Mouse (Mus musculus): Measurements from ENCODE around the gene Unc13b. TPM values are rescaled to one million over a fixed set of nuclear protein-coding genes. Genes with fewer than 3 reads are reported as not detected.

Gene Unc13b
- polyA plus RNA-seq, 1 experiment from 2014 or later, result 10.2 TPM

- no peaks in the 10 kb centered on the region for H3K27me3 ChIP-seq (replicated peaks)
- peaks cover 83% of the 10 kb centered on the region for H3K36me3 ChIP-seq
- H3K4me3 ChIP-seq, result peak within 1 kb of the TSS; percentile 66
- H3K9ac ChIP-seq, result peak within 1 kb of the TSS; percentile 79
- H3K4me2 ChIP-seq, result peak within 1 kb of the TSS; percentile 88
- WGBS, result 7% methylated on average over 42 of the region's 42 CpGs
- peak; percentile 59 for ATAC-seq (ENCODE audit: extremely low read depth, insufficient number of reproducible peaks, low FRiP score, low TSS enrichment)
- peak within 1 kb of the TSS; percentile 83 for H3K27ac ChIP-seq (replicated peaks)
- H3K4me1 ChIP-seq, result peaks cover 20% of the 10 kb centered on the region
- no peaks in the 10 kb centered on the region for H3K9me3 ChIP-seq
Measured at GRCm38 (mm10) chr4:43025084-43025960, 33.4 kb upstream of the Unc13b start, which contains the start of gene Pigo. Gene Pigo (minus strand): TSS chr4:43025819.

DNA sequence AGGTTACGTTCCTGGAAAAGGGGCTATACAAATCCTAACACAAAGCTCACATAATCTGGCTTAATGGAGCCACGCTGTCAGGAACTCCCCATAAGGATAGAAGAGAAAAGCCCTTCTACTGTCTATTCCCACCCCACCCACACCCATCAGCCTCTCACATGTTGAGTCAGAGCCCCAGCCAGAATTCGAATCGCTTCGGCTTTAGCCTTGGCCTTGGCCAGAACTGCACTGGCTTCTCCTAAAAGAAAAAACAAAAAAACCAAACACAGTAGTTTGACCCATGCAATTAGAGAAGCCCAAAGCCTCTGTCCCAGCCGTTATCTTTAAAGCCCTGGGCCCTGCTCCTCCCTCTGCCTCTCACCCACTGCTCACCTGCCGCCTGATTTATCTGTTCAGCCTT is 29.6 kb upstream of the Unc13b start:
- H3K27ac ChIP-seq (replicated peaks), result no peak overlapping the region
- H3K27me3 ChIP-seq (replicated peaks), result no peaks in the 10 kb centered on the region
- H3K9ac ChIP-seq, result no peak overlapping the region
- H3K9me3 ChIP-seq, result no peaks in the 10 kb centered on the region
- peaks cover 25% of the 10 kb centered on the region for H3K4me1 ChIP-seq
- no peak overlapping the region for H3K4me2 ChIP-seq
- H3K4me3 ChIP-seq, result no peak overlapping the region
- ATAC-seq (ENCODE audit: extremely low read depth, insufficient number of reproducible peaks, low FRiP score, low TSS enrichment), result no peak
- peaks cover 61% of the 10 kb centered on the region for H3K36me3 ChIP-seq
- 87% methylated on average over 7 of the region's 7 CpGs for WGBS

GRCm38 (mm10) chr4:43029749-43030148 is 29.0 kb upstream of the Unc13b start:
- 89% methylated on average over 9 of the region's 9 CpGs for WGBS
- Histone ChIP-seq H3K27me3 (replicated peaks) (no peaks in the 10 kb centered on the region), H3K9ac (peak overlapping the region; percentile 92; the same call in 1 of the 2 replicates), H3K36me3 (peaks cover 63% of the 10 kb centered on the region), H3K4me1 (peaks cover 19% of the 10 kb centered on the region), H3K4me2 (peak overlapping the region; percentile 88), H3K27ac (replicated peaks) (no peak overlapping the region), H3K9me3 (no peaks in the 10 kb centered on the region), H3K4me3 (peak overlapping the region; percentile 72; the same call in 1 of the 2 replicates)
- no peak for ATAC-seq (ENCODE audit: extremely low read depth, insufficient number of reproducible peaks, low FRiP score, low TSS enrichment)

DNA sequence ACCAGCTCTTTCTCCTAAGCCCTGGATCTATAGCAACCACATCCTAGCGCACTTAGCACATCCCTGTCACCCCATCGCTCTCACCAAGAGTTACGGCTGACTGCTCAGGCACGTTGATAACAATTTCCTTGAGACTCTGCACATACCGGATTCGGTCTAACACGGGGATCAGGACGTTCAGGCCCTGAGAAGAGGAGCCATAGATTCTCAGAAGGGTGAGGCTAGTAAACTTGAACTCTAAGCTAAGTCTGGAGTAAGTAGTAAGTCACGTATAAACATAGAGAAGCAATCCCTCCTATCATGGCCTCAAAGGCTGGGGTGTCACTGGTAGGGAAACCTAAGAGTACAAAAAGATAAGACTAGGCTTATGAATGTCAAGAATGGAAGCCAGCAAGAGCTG is 28.4 kb upstream of the Unc13b start:
- Histone ChIP-seq H3K27me3 (replicated peaks) (no peaks in the 10 kb centered on the region), H3K4me3 (peak overlapping the region; percentile 72), H3K4me2 (peak overlapping the region; percentile 88), H3K4me1 (peaks cover 15% of the 10 kb centered on the region), H3K27ac (replicated peaks) (peak overlapping the region; percentile 79), H3K9me3 (no peaks in the 10 kb centered on the region), H3K36me3 (peaks cover 69% of the 10 kb centered on the region), H3K9ac (peak overlapping the region; percentile 92)
- 62% methylated on average over 9 of the region's 9 CpGs for WGBS
- no peak for ATAC-seq (ENCODE audit: extremely low read depth, insufficient number of reproducible peaks, low FRiP score, low TSS enrichment)

- H3K36me3 ChIP-seq, result peaks cover 74% of the 10 kb centered on the region
- peak overlapping the region; percentile 72 for H3K4me3 ChIP-seq
- no peaks in the 10 kb centered on the region for H3K9me3 ChIP-seq
- peak overlapping the region; percentile 92 for H3K9ac ChIP-seq
- peak overlapping the region; percentile 79 for H3K27ac ChIP-seq (replicated peaks)
- H3K27me3 ChIP-seq (replicated peaks), result no peaks in the 10 kb centered on the region
- H3K4me2 ChIP-seq, result peak overlapping the region; percentile 88
- under 1% methylated on average over 28 of the region's 28 CpGs for WGBS
- peaks cover 15% of the 10 kb centered on the region for H3K4me1 ChIP-seq
- ATAC-seq (ENCODE audit: extremely low read depth, insufficient number of reproducible peaks, low FRiP score, low TSS enrichment), result peak; percentile 40
Measured at GRCm38 (mm10) chr4:43030780-43031230, 27.9 kb upstream of the Unc13b start.

- H3K4me3 ChIP-seq, result peak within 1 kb of the TSS; percentile 72
- H3K9ac ChIP-seq, result peak within 1 kb of the TSS; percentile 92
- 2% methylated on average over 38 of the region's 38 CpGs for WGBS
- no peaks in the 10 kb centered on the region for H3K9me3 ChIP-seq
- H3K4me2 ChIP-seq, result peak within 1 kb of the TSS; percentile 88
- ATAC-seq (ENCODE audit: extremely low read depth, insufficient number of reproducible peaks, low FRiP score, low TSS enrichment), result peak; percentile 82
- peak within 1 kb of the TSS; percentile 79 for H3K27ac ChIP-seq (replicated peaks)
- H3K27me3 ChIP-seq (replicated peaks), result no peaks in the 10 kb centered on the region
- H3K4me1 ChIP-seq, result peaks cover 15% of the 10 kb centered on the region
- peaks cover 76% of the 10 kb centered on the region for H3K36me3 ChIP-seq
Measured at GRCm38 (mm10) chr4:43031237-43031995, 27.3 kb upstream of the Unc13b start, which contains the start of gene Stoml2. Gene Stoml2 (minus strand): TSS chr4:43031710.

DNA sequence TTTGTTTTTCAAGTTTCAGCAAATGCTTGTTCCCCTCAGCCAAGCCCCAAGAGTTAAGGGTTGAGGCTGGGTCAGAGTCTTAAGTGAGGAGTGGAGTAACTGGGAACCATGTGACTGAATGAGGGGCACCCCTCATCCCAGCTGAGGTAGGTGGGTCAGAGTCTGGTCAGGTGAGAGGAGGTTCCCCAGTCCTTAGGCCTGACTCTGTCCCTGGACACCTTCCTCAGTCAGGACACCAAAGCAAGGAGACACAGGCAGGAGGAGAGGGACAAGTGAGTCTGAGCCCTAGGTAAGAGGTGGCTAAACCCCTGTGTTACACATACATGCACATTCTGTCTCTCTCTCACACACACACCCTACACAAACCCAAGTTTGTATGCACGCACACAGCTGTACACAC is 26.3 kb upstream of the Unc13b start:
- Histone ChIP-seq H3K4me1 (peaks cover 20% of the 10 kb centered on the region), H3K27me3 (replicated peaks) (no peaks in the 10 kb centered on the region), H3K36me3 (peaks cover 72% of the 10 kb centered on the region), H3K4me3 (no peak overlapping the region), H3K27ac (replicated peaks) (no peak overlapping the region), H3K9ac (no peak overlapping the region), H3K4me2 (no peak overlapping the region), H3K9me3 (no peaks in the 10 kb centered on the region)
- ATAC-seq (ENCODE audit: extremely low read depth, insufficient number of reproducible peaks, low FRiP score, low TSS enrichment), result no peak
- WGBS, result 100% methylated on average over 1 of the region's 1 CpGs

- Histone ChIP-seq H3K36me3 (peaks cover 62% of the 10 kb centered on the region), H3K4me1 (peaks cover 30% of the 10 kb centered on the region), H3K4me3 (no peak overlapping the region), H3K9me3 (no peaks in the 10 kb centered on the region), H3K9ac (no peak overlapping the region), H3K4me2 (no peak overlapping the region), H3K27me3 (replicated peaks) (no peaks in the 10 kb centered on the region), H3K27ac (replicated peaks) (no peak overlapping the region)
- ATAC-seq (ENCODE audit: extremely low read depth, insufficient number of reproducible peaks, low FRiP score, low TSS enrichment), result no peak
- WGBS, result 80% methylated on average over 14 of the region's 14 CpGs
Measured at GRCm38 (mm10) chr4:43033481-43033880, 25.3 kb upstream of the Unc13b start.

GRCm38 (mm10) chr4:43035851-43036250 is 22.9 kb upstream of the Unc13b start:
- H3K36me3 ChIP-seq, result peaks cover 45% of the 10 kb centered on the region
- no peak overlapping the region for H3K27ac ChIP-seq (replicated peaks)
- WGBS, result 87% methylated on average over 6 of the region's 6 CpGs
- no peaks in the 10 kb centered on the region for H3K9me3 ChIP-seq
- no peaks in the 10 kb centered on the region for H3K27me3 ChIP-seq (replicated peaks)
- peaks cover 36% of the 10 kb centered on the region for H3K4me1 ChIP-seq
- ATAC-seq (ENCODE audit: extremely low read depth, insufficient number of reproducible peaks, low FRiP score, low TSS enrichment), result no peak
- no peak overlapping the region for H3K9ac ChIP-seq
- peak overlapping the region; percentile 90 for H3K4me2 ChIP-seq
- H3K4me3 ChIP-seq, result 0 out of 2 replicates have a peak overlapping the region, but pooled peaks have one; percentile 86

GRCm38 (mm10) chr4:43036356-43036755 is 22.4 kb upstream of the Unc13b start:
- H3K9ac ChIP-seq, result peak overlapping the region; percentile 34; the same call in 1 of the 2 replicates
- peaks cover 40% of the 10 kb centered on the region for H3K4me1 ChIP-seq
- peak overlapping the region; percentile 90 for H3K4me2 ChIP-seq
- H3K27me3 ChIP-seq (replicated peaks), result no peaks in the 10 kb centered on the region
- H3K36me3 ChIP-seq, result peaks cover 45% of the 10 kb centered on the region
- H3K4me3 ChIP-seq, result peak overlapping the region; percentile 86
- H3K27ac ChIP-seq (replicated peaks), result no peak overlapping the region
- no peak for ATAC-seq (ENCODE audit: extremely low read depth, insufficient number of reproducible peaks, low FRiP score, low TSS enrichment)
- no peaks in the 10 kb centered on the region for H3K9me3 ChIP-seq
- WGBS, result 85% methylated on average over 10 of the region's 10 CpGs

Measured in heart, embryonic 13.5 days (tissue).